Mouse (Mus musculus): ENCODE results near the gene Tub.

Tub gene

GRCm38 (mm10) chr7:109028204-109028603 is 78.1 kb downstream of the Tub start:
- in situ Hi-C loops (cut with MboI, MseI): loop anchor here (5.0 kb wide), 1 partner anchor 211 kb away; no protein-coding TSS in a partner anchor

DNA sequence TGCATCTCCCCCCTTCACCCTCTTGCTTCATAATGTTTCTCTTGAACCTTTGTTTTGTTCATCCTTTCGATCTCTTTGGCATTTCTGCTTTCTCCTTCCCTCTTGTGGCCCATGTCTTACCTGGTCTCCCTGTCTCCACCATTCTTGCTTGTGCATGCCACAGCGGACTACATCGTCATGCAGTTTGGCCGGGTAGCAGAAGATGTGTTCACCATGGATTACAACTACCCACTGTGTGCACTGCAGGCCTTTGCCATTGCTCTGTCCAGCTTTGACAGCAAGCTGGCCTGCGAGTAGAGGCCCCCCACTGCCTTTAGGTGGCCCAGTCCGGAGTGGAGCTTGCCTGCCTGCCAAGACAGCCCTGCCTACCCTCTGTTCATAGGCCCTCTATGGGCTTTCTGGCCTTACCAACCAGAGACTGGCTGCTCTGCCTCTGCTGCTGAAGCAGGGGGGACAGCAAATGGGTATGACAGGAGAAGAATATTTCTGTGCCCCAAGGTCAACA is 79.9 kb downstream of the Tub start:
- in situ Hi-C loops (cut with MboI, MseI): loop anchor here (5.0 kb wide), 1 partner anchor 213 kb away; no protein-coding TSS in a partner anchor

DNA sequence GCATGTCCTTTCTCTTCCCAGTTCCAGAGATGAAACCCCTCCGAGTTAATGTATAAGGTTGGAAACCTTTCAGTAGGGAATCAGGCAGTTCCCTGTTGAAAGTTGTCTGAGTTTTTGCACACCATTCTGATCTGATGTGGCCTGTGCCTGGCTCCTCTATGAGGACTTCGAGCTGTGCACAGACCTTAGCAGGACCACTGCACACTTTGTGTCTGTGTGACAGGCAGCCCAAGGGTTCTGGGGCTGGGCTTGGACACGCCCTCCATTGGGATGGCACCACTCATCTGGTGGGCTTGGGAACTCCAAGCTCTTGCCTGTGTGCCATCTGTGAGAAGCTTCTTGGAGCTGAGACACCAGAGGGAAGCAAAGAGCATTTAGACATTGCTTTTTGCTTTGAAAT is 81.2 kb downstream of the Tub start:
- in situ Hi-C loops (cut with MboI, MseI): no loop called here

- in situ Hi-C loops (cut with MboI, MseI): no loop called here
These were observed 81.9 kb downstream of the Tub start for GRCm38 (mm10) chr7:109032054-109032453.

GRCm38 (mm10) chr7:109038121-109038735 is 88.1 kb downstream of the Tub start:
- in situ Hi-C loops (cut with MboI, MseI): no loop called here

DNA sequence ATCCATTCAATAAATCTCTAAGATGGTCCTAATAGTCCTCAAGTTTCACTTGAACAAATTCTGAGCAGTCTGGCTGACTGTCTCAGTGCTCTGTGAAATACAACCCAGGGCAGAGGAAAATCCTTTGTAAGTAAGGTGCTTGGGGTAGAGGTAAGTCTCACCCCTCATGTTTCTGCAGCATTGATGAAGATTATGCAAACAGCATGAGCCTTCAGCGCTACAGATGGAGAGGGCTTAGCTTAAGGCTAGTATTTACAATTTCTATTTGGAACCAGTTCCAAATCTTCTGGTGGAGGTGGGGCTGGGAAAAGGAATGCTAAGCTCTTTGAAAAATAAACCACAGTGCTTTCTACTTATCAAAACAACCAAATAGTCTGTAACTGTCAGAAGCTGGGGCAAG is 88.8 kb downstream of the Tub start:
- in situ Hi-C loops (cut with MboI, MseI): no loop called here

GRCm38 (mm10) chr7:109039445-109039844 is 89.3 kb downstream of the Tub start:
- in situ Hi-C loops (cut with MboI, MseI): no loop called here

DNA sequence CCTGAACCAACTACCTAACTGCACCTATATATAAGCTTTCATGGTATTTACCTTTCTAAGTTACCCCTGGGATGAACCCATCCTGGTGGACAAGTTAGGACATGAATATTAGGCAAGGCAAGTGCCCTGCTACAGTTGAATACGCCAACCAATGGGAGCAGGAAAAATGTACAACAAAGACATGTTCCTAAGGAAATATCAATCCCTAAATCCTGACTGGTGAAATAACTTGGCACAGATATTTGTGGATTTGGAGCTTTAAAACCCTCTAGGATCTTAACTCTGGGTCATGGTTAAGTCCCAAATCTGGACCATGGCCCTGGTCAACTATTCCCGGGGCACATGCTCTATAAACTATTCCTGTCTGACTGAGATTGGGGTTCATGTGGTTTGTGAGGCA is 95.7 kb downstream of the Tub start:
- in situ Hi-C loops (cut with MboI, MseI): no loop called here

DNA sequence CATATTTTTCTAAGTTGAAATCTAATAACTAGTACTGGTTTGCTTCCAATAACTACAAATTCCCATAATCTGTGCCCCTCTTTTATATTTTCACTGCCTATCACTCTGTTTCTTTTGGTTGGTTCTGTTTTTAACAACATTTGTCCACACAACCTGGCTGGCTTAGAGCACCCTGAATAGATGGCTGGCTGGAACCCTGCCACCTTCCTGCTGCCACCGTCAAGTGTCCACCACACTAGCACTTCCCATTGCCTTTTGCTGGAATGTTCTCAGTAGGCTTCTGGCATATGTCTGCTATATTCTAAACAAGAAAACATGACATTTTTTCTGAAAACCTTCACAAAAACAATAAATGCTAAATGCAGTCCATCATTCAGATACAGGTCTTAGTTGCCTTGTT is 100.7 kb downstream of the Tub start:
- in situ Hi-C loops (cut with MboI, MseI): no loop called here

DNA sequence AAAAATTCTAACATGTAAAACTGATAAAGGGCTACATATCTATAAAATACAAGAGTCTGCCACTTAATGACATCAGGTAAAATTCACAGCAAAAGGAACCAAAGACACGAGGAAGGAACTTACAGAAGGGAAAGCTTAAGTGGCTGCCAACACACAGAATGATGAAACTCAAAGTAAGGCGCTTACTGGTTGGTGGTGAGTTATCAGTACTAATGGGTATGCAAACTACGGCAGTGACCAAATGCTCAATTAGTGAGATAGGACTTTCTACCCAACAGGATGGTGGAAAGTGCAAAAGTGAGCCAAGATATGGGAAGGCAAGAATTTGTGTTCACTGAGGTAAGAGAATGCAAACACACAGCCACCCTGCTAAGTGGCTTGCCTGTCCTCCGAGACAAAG is 109.4 kb downstream of the Tub start:
- in situ Hi-C loops (cut with MboI, MseI): no loop called here

DNA sequence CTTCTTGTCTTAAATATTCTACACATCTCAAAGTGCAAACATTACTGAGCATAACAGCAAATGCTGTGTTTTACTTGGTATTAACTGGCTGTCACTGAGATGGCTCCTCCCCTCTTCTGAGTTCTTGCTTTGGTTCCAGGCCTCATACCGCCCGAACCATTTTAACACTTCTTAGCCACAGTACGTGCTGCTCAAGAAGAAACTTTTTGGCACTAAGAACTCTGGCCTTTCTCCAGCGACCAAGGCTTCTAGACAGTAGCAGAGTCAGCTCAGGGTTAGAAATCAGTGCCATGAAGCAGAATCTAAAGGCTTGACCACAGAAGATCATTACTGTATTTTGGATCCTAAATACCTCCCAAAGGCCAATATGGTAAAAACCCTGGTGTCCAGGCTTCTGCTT is 119.5 kb downstream of the Tub start:
- in situ Hi-C loops (cut with MboI, MseI): no loop called here

DNA sequence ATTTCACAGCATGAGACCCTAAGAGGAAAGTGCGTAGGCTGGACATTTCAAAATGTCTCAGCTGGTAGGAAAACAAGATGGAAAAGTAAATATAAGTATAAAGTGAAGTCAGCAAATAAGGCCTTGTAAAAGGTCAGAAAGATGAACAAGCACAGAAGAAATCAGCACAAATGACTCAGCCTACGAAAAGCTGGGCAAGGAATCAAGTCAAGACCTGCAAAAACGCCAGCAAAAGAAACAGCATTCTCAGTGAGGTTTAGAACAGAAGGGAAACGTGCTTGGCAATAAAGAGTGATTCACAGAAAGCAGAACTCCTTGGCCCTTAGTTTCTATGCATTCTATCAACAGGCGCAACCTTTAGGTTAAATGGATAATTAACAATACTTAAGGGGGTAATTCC is 122.2 kb downstream of the Tub start:
- in situ Hi-C loops (cut with MboI, MseI): no loop called here

DNA sequence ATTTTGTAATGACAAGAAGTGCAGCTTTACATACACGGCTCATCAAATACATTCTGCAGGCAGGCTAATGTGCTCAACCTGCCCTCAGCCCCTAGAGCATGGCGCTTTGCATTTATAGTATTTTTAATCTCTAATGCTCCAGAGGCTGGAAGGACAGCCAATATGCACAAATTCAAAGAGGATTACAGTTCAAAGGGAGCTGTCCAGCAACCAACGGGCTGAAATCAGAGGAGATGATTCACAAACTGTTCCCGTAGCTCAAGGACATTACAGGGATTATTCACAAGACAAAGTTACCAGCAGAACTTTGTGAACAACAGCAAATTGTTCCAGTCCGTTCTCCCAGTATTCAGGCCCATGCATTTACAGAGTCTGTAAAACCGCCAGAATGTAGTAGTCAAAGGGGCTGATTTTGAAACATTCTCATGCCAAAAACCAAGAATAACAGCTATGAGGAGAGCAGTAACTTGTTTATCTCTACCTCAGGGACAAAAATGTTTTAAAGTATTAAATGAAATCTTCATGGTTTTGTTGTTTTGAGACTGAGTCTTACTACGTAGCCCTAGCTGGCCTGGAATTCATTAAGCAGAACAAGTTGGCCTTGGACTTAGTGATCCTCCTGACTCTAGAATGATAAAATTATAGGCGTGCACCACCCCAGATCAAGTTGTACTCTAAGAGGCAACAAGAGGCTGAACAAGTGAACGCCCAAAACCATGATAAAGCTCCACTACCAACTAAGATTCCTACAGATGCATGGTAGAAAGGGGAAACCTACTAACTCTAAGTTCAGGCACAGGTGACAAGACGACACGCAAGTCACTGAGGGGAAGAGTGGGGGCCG is 132.4 kb downstream of the Tub start:
- in situ Hi-C loops (cut with MboI, MseI): no loop called here

- in situ Hi-C loops (cut with MboI, MseI): no loop called here
These were observed 133.1 kb downstream of the Tub start, which contains the start of gene Ric3 for GRCm38 (mm10) chr7:109083113-109083812. Gene Ric3 (minus strand): TSS chr7:109083331.

DNA sequence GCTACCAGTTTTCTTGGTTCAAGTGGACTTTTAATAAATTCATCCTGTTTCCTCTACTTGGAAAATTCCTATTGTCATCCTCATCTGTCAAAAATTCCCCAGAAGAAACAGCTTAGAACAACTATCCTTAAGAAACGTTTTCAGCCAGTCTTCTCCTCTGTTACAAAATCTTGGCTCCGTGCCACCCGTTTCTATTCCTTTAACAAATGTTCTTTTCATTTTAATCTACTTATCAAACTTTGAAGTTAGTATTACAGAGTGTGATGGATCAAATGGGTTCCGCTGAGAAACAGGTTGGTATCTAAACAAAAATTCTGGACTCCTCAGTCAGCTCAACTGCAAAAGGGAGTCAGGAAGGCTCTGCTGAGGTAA is 133.7 kb downstream of the Tub start:
- in situ Hi-C loops (cut with MboI, MseI): no loop called here

Measured in T-helper 1 cell (primary cell).